Mouse (Mus musculus) hindbrain, embryonic 15.5 days (tissue): ENCODE data around the gene Creld1. TPM values are rescaled to one million over a fixed set of nuclear protein-coding genes. Genes with fewer than 3 reads are reported as not detected.

ENCODE experiments used
- ATAC-seq: fragments of 200-750 bp; cut with Nextera tagmentation; 2 replicates; pipeline ENCODE4 v1.8.0; 2017; ENCODE audit warnings: low read depth, moderate number of reproducible peaks, moderate TSS enrichment; ENCODE audit not compliant: low FRiP score
- H3K27ac ChIP-seq: fragments of 300-500 bp; sonication (generic); replicated peaks from 2 replicates; pipeline ENCODE4 v1.5.1; 2015; ENCODE audit warnings: mild to moderate bottlenecking, inconsistent platforms
- H3K27me3 ChIP-seq: fragments of 300-500 bp; sonication (generic); 2 replicates; pipeline ENCODE4 v1.6.1; 2015; ENCODE audit warnings: control low read depth, inconsistent platforms
- H3K36me3 ChIP-seq: fragments of 300-500 bp; sonication (generic); 2 replicates; pipeline ENCODE4 v1.6.1; 2015; ENCODE audit warnings: control low read depth, inconsistent platforms
- H3K4me1 ChIP-seq: fragments of 300-500 bp; sonication (generic); replicated peaks from 2 replicates; pipeline ENCODE4 v1.6.1; 2015; ENCODE audit warnings: control low read depth, inconsistent platforms
- H3K4me2 ChIP-seq: fragments of 300-500 bp; sonication (generic); 2 replicates; pipeline ENCODE4 v1.6.1; 2015; ENCODE audit warnings: moderate library complexity, mild to moderate bottlenecking, inconsistent platforms
- H3K4me3 ChIP-seq: fragments of 300-500 bp; sonication (generic); 2 replicates; pipeline ENCODE4 v1.5.1; 2015; ENCODE audit warnings: mild to moderate bottlenecking, inconsistent platforms
- H3K9ac ChIP-seq: fragments of 300-500 bp; sonication (generic); 2 replicates; pipeline ENCODE4 v1.6.1; 2015; ENCODE audit warnings: inconsistent platforms
- H3K9me3 ChIP-seq: fragments of 300-500 bp; sonication (generic); 2 replicates; pipeline ENCODE4 v1.6.1; 2016; ENCODE audit warnings: control low read depth, inconsistent platforms
- WGBS: fragments of 180-500 bp; shearing (Covaris S2); methylation state at CpG from one replicate; pipeline ENCODE4 v1.1.7; 2015; 5-methylcytosine and 5-hydroxymethylcytosine counted together
- polyA plus RNA-seq: library from polyadenylated mRNA; unstranded; fragments of >200 nt; fragmentation: Nextera tagmentation; extraction: Ambion mirVana; gene quantifications from 2 replicates; pipeline ENCODE4 v1.2.1, GENCODE M21; 2015

Creld1 gene
- polyA plus RNA-seq, 1 experiment from 2014 or later, result 92.7 TPM

- Histone ChIP-seq H3K4me3 (no peak overlapping the region), H3K27me3 (no peaks in the 10 kb centered on the region), H3K9ac (no peak overlapping the region), H3K4me1 (peaks cover 17% of the 10 kb centered on the region), H3K36me3 (peaks cover 24% of the 10 kb centered on the region), H3K27ac (no peak overlapping the region), H3K9me3 (no peaks in the 10 kb centered on the region), H3K4me2 (no peak overlapping the region)
- WGBS, result 75% methylated on average over 7 of the region's 8 CpGs
- no peak for ATAC-seq
Observed at GRCm38 (mm10) chr6:113444207-113444965, 38.7 kb upstream of the Creld1 start.

GRCm38 (mm10) chr6:113447639-113448038 is 35.5 kb upstream of the Creld1 start:
- peaks cover 24% of the 10 kb centered on the region for H3K36me3 ChIP-seq
- WGBS, result 91% methylated on average over 4 of the region's 4 CpGs
- H3K27ac ChIP-seq, result no peak overlapping the region
- no peak overlapping the region for H3K4me2 ChIP-seq
- no peak for ATAC-seq
- no peaks in the 10 kb centered on the region for H3K9me3 ChIP-seq
- H3K9ac ChIP-seq, result no peak overlapping the region
- H3K27me3 ChIP-seq, result no peaks in the 10 kb centered on the region
- no peak overlapping the region for H3K4me3 ChIP-seq
- H3K4me1 ChIP-seq, result peaks cover 12% of the 10 kb centered on the region

GRCm38 (mm10) chr6:113451839-113452238 is 31.3 kb upstream of the Creld1 start:
- no peak overlapping the region for H3K9ac ChIP-seq
- H3K27ac ChIP-seq, result no peak overlapping the region
- H3K27me3 ChIP-seq, result no peaks in the 10 kb centered on the region
- H3K4me1 ChIP-seq, result no peaks in the 10 kb centered on the region
- no peak overlapping the region for H3K4me3 ChIP-seq
- H3K9me3 ChIP-seq, result no peaks in the 10 kb centered on the region
- H3K4me2 ChIP-seq, result no peak overlapping the region
- H3K36me3 ChIP-seq, result peaks cover 22% of the 10 kb centered on the region
- 78% methylated on average over 2 of the region's 2 CpGs for WGBS
- no peak; the same call in 1 of the 2 replicates for ATAC-seq

GRCm38 (mm10) chr6:113455007-113455406 is 28.1 kb upstream of the Creld1 start:
- Histone ChIP-seq H3K9ac (no peak overlapping the region), H3K4me3 (no peak overlapping the region), H3K36me3 (no peaks in the 10 kb centered on the region), H3K4me1 (no peaks in the 10 kb centered on the region), H3K9me3 (no peaks in the 10 kb centered on the region), H3K4me2 (no peak overlapping the region), H3K27me3 (no peaks in the 10 kb centered on the region), H3K27ac (no peak overlapping the region)
- ATAC-seq, result no peak
- 74% methylated on average over 5 of the region's 5 CpGs for WGBS

- no peak for ATAC-seq
- Histone ChIP-seq H3K4me3 (no peak within 1 kb of the TSS), H3K4me1 (no peaks in the 10 kb centered on the region), H3K4me2 (no peak within 1 kb of the TSS), H3K9ac (no peak within 1 kb of the TSS), H3K9me3 (no peaks in the 10 kb centered on the region), H3K27me3 (no peaks in the 10 kb centered on the region), H3K27ac (no peak within 1 kb of the TSS), H3K36me3 (no peaks in the 10 kb centered on the region)
- 86% methylated on average over 10 of the region's 10 CpGs for WGBS
Observed at GRCm38 (mm10) chr6:113457952-113458534, 25.1 kb upstream of the Creld1 start, which contains the start of gene Il17re. Il17re (plus strand) TSS chr6:113458484.

- WGBS, result 65% methylated on average over 10 of the region's 10 CpGs
- Histone ChIP-seq H3K9ac (no peak overlapping the region), H3K27me3 (no peaks in the 10 kb centered on the region), H3K4me1 (no peaks in the 10 kb centered on the region), H3K9me3 (no peaks in the 10 kb centered on the region), H3K36me3 (no peaks in the 10 kb centered on the region), H3K4me2 (no peak overlapping the region), H3K27ac (no peak overlapping the region), H3K4me3 (no peak overlapping the region)
- no peak for ATAC-seq
Observed at GRCm38 (mm10) chr6:113458635-113459034, 24.5 kb upstream of the Creld1 start.

- Histone ChIP-seq H3K36me3 (no peaks in the 10 kb centered on the region), H3K9me3 (no peaks in the 10 kb centered on the region), H3K27me3 (0 out of 2 replicates have a peak, but pooled peaks cover 4% of the 10 kb centered on the region), H3K9ac (no peak overlapping the region), H3K4me1 (no peaks in the 10 kb centered on the region; the same call in 1 of the 2 replicates), H3K27ac (no peak overlapping the region), H3K4me2 (no peak overlapping the region), H3K4me3 (no peak overlapping the region)
- ATAC-seq, result no peak
- 72% methylated on average over 7 of the region's 7 CpGs for WGBS
Observed at GRCm38 (mm10) chr6:113464040-113464439, 19.1 kb upstream of the Creld1 start.

GRCm38 (mm10) chr6:113465602-113466001 is 17.5 kb upstream of the Creld1 start:
- Histone ChIP-seq H3K27me3 (peaks cover 8% of the 10 kb centered on the region), H3K9ac (no peak overlapping the region), H3K9me3 (no peaks in the 10 kb centered on the region), H3K4me3 (no peak overlapping the region), H3K27ac (no peak overlapping the region), H3K36me3 (no peaks in the 10 kb centered on the region), H3K4me2 (no peak overlapping the region), H3K4me1 (peaks cover 9% of the 10 kb centered on the region)
- ATAC-seq, result no peak
- 54% methylated on average over 5 of the region's 5 CpGs for WGBS

- 58% methylated on average over 3 of the region's 3 CpGs for WGBS
- ATAC-seq, result no peak
- Histone ChIP-seq H3K36me3 (no peaks in the 10 kb centered on the region), H3K27ac (no peak overlapping the region), H3K4me1 (peaks cover 14% of the 10 kb centered on the region), H3K27me3 (peaks cover 22% of the 10 kb centered on the region), H3K4me3 (no peak overlapping the region), H3K9ac (no peak overlapping the region), H3K9me3 (no peaks in the 10 kb centered on the region), H3K4me2 (no peak overlapping the region)
Observed at GRCm38 (mm10) chr6:113468512-113468911, 14.6 kb upstream of the Creld1 start.

GRCm38 (mm10) chr6:113469021-113469420 is 14.1 kb upstream of the Creld1 start:
- Histone ChIP-seq H3K4me3 (peak overlapping the region; percentile 38), H3K4me1 (peaks cover 14% of the 10 kb centered on the region), H3K36me3 (no peaks in the 10 kb centered on the region), H3K27me3 (peaks cover 22% of the 10 kb centered on the region), H3K4me2 (peak overlapping the region; percentile 69), H3K9me3 (no peaks in the 10 kb centered on the region), H3K9ac (peak overlapping the region; percentile 30; the same call in 1 of the 2 replicates), H3K27ac (no peak overlapping the region)
- peak; percentile 54 for ATAC-seq
- 11% methylated on average over 9 of the region's 9 CpGs for WGBS

GRCm38 (mm10) chr6:113469432-113469831 is 13.7 kb upstream of the Creld1 start:
- 2% methylated on average over 31 of the region's 31 CpGs for WGBS
- H3K27ac ChIP-seq, result no peak overlapping the region
- H3K9me3 ChIP-seq, result no peaks in the 10 kb centered on the region
- H3K27me3 ChIP-seq, result peaks cover 22% of the 10 kb centered on the region
- H3K4me1 ChIP-seq, result peaks cover 14% of the 10 kb centered on the region
- peak overlapping the region; percentile 30; the same call in 1 of the 2 replicates for H3K9ac ChIP-seq
- no peaks in the 10 kb centered on the region for H3K36me3 ChIP-seq
- peak; percentile 76 for ATAC-seq
- peak overlapping the region; percentile 38 for H3K4me3 ChIP-seq
- H3K4me2 ChIP-seq, result peak overlapping the region; percentile 69

- Histone ChIP-seq H3K27me3 (peaks cover 22% of the 10 kb centered on the region), H3K4me1 (peaks cover 14% of the 10 kb centered on the region), H3K9me3 (no peaks in the 10 kb centered on the region), H3K9ac (0 out of 2 replicates have a peak within 1 kb of the TSS, but pooled peaks have one; percentile 9), H3K27ac (no peak within 1 kb of the TSS), H3K4me2 (peak within 1 kb of the TSS; percentile 30), H3K4me3 (no peak within 1 kb of the TSS), H3K36me3 (no peaks in the 10 kb centered on the region)
- WGBS, result 18% methylated on average over 12 of the region's 12 CpGs
- ATAC-seq, result no peak
Observed at GRCm38 (mm10) chr6:113471297-113471936, 11.7 kb upstream of the Creld1 start, which contains the start of gene Il17rc. Il17rc (plus strand) TSS chr6:113471427.
